Mouse (Mus musculus) testis, adult 2 months (tissue): ENCODE measurements around the gene Cactin. TPM values are rescaled to one million over a fixed set of nuclear protein-coding genes. Genes with fewer than 3 reads are reported as not detected.

ENCODE experiments used
- H3K27ac ChIP-seq: fragments of 200-500 bp; 2 replicates; pipeline ENCODE4 v1.5.1; 2012; ENCODE audit warnings: low read depth, low read length; ENCODE audit not compliant: control insufficient read depth, insufficient read depth
- H3K27me3 ChIP-seq: fragments of 200-500 bp; 2 replicates; pipeline ENCODE4 v1.6.1; 2012; ENCODE audit warnings: mild to moderate bottlenecking, low read length, moderate library complexity; ENCODE audit not compliant: control insufficient read depth, insufficient read depth
- H3K36me3 ChIP-seq: fragments of 200-500 bp; 2 replicates; pipeline ENCODE4 v1.6.1; 2012; ENCODE audit warnings: mild to moderate bottlenecking, low read length; ENCODE audit not compliant: control insufficient read depth, insufficient read depth
- H3K4me1 ChIP-seq: fragments of 200-500 bp; 2 replicates; pipeline ENCODE4 v1.6.1; 2012; ENCODE audit warnings: low read length; ENCODE audit not compliant: control insufficient read depth, insufficient read depth
- H3K4me3 ChIP-seq: fragments of 200-500 bp; 2 replicates; pipeline ENCODE4 v1.5.1; 2012; ENCODE audit warnings: low read depth, mild to moderate bottlenecking, low read length, moderate library complexity, mixed read lengths; ENCODE audit not compliant: control insufficient read depth
- CTCF ChIP-seq: fragments of 200-500 bp; IDR thresholded peaks from 2 replicates; pipeline ENCODE4 v1.5.1; 2012; ENCODE audit warnings: low read depth, mild to moderate bottlenecking, inconsistent platforms, low read length, moderate library complexity; ENCODE audit not compliant: control insufficient read depth, insufficient read depth, insufficient replicate concordance
- POLR2A ChIP-seq: fragments of 200-500 bp; IDR thresholded peaks from 2 replicates; pipeline ENCODE4 v1.6.1; 2012; ENCODE audit warnings: low read depth, mild to moderate bottlenecking, inconsistent platforms, low read length, moderate library complexity; ENCODE audit not compliant: control insufficient read depth
- polyA plus RNA-seq: library from polyadenylated mRNA; depleted of rRNA; stranded (reverse); fragments of >200 nt; gene quantifications from 2 replicates; pipeline ENCODE4 v1.2.3, GENCODE M21; 2012

The Cactin gene
- polyA plus RNA-seq, 1 experiment: 13.4 TPM

GRCm38 (mm10) chr10:81291511-81292104 is 29.3 kb upstream of the Cactin start, which contains the start of gene Tjp3:
TSS of gene Tjp3 (minus strand) at chr10:81291581.
- Histone ChIP-seq H3K27me3 (no peaks in the 10 kb centered on the region), H3K27ac (no peak within 1 kb of the TSS), H3K36me3 (no peaks in the 10 kb centered on the region), H3K4me1 (peaks cover 16% of the 10 kb centered on the region), H3K4me3 (peak within 1 kb of the TSS; percentile 90; the same call in 1 of the 2 replicates)
- TF ChIP-seq CTCF (no peak), POLR2A (no peak)

DNA sequence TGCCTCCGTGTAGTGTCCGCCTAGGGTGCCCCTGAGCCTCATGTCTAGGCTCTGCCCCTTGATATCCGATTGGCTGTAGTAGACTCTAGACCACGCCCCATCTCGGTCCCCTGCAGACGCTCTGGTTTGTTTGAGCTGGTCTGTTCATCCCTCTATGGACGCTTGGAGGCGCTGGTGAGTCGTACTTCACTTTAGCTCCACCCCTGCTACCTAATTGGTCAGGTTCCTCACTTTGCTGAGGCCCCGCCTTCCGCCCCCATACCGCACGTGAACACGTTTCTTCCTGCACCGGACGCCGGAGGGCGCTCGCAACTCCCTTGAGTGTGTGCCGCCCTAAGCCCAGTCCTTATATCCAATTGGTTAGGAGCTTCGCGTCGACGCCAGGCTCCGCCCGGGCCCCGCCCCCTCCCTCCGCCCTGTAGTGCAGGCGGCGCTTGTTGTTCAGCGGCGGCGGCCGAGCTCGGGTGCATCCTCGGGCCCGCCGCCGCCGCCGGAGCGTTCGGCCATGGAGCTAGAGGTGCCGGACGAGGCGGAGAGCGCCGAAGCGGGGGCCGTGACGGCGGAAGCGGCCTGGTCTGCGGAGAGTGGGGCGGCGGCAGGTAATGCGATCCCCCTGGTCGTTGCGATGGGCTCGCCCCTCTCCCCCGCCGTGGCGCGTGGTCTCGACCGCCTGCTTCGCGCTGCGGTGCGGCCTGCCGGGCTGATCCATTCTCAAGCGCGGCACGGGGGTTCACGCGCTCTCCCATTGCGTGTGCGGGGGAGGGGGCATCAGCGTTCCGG is 28.2 kb upstream of the Cactin start, which contains the start of gene Pip5k1c:
Gene Pip5k1c, plus strand, starts transcription at position 410 of the 780 bp plus-strand sequence.
- peak; percentile 44; the same call in 1 of the 2 replicates for TF ChIP-seq POLR2A
- peak; percentile 87 for TF ChIP-seq CTCF
- peaks cover 16% of the 10 kb centered on the region for H3K4me1 ChIP-seq
- H3K4me3 ChIP-seq: peak within 1 kb of the TSS; percentile 90
- H3K27me3 ChIP-seq: no peaks in the 10 kb centered on the region
- H3K27ac ChIP-seq: peak within 1 kb of the TSS; percentile 86
- H3K36me3 ChIP-seq: no peaks in the 10 kb centered on the region

GRCm38 (mm10) chr10:81293334-81294030 is 27.4 kb upstream of the Cactin start:
- TF ChIP-seq POLR2A (no peak), CTCF (no peak)
- Histone ChIP-seq H3K27ac (peak overlapping the region; percentile 3; the same call in 1 of the 2 replicates), H3K4me1 (peaks cover 16% of the 10 kb centered on the region), H3K36me3 (no peaks in the 10 kb centered on the region), H3K4me3 (peak overlapping the region; percentile 90), H3K27me3 (no peaks in the 10 kb centered on the region)

GRCm38 (mm10) chr10:81294442-81294841 is 26.5 kb upstream of the Cactin start:
- no peak overlapping the region for H3K27ac ChIP-seq
- H3K4me1 ChIP-seq: peaks cover 16% of the 10 kb centered on the region
- TF ChIP-seq CTCF (no peak), POLR2A (no peak)
- no peak overlapping the region for H3K4me3 ChIP-seq
- H3K27me3 ChIP-seq: no peaks in the 10 kb centered on the region
- no peaks in the 10 kb centered on the region for H3K36me3 ChIP-seq

DNA sequence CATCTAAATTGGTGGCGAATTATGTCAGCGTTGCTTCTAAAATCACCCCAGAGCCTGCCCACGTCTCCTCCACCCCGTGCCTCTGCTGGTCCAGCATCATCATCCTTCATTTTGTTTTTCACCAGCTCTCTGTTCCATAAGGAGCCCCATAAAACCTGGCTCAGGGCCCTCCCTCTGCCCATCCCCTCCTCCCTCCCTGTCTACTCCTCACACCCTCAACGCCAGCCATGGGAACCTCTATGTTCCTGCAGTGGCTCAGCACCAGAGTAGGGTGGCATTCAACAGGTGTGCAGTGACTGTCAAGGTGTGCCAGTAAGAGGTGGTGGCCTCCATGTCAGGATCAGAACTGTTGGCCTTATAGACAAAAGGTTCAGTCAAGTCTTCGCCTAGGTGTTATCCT is 25.7 kb upstream of the Cactin start:
- no peak overlapping the region for H3K27ac ChIP-seq
- TF ChIP-seq CTCF (no peak), POLR2A (no peak)
- no peak overlapping the region for H3K4me3 ChIP-seq
- H3K27me3 ChIP-seq: no peaks in the 10 kb centered on the region
- H3K36me3 ChIP-seq: no peaks in the 10 kb centered on the region
- peaks cover 16% of the 10 kb centered on the region for H3K4me1 ChIP-seq

- TF ChIP-seq CTCF: no peak
- TF ChIP-seq POLR2A: no peak
- Histone ChIP-seq H3K27ac (no peak overlapping the region; the same call in 1 of the 2 replicates), H3K36me3 (no peaks in the 10 kb centered on the region), H3K4me3 (no peak overlapping the region), H3K27me3 (no peaks in the 10 kb centered on the region), H3K4me1 (peaks cover 15% of the 10 kb centered on the region)
Measured at GRCm38 (mm10) chr10:81297246-81297645, 23.7 kb upstream of the Cactin start.

- peaks cover 12% of the 10 kb centered on the region for H3K4me1 ChIP-seq
- peak overlapping the region; percentile 45 for H3K27ac ChIP-seq
- TF ChIP-seq CTCF (no peak), POLR2A (no peak)
- H3K27me3 ChIP-seq: no peaks in the 10 kb centered on the region
- no peak overlapping the region for H3K4me3 ChIP-seq
- H3K36me3 ChIP-seq: no peaks in the 10 kb centered on the region
Measured at GRCm38 (mm10) chr10:81297845-81298244, 23.1 kb upstream of the Cactin start.
